Mouse (Mus musculus): ENCODE measurements around the gene Smim23.

Gene Smim23

GRCm38 (mm10) chr11:32780747-32781536 is 43.5 kb downstream of the Smim23 start:
- no peak for DNase-seq (ENCODE audit: low spot score)

- no peak for DNase-seq (ENCODE audit: low spot score)
Observed at GRCm38 (mm10) chr11:32768642-32769343, 55.6 kb downstream of the Smim23 start.
